Mouse (Mus musculus) hindbrain, embryonic 15.5 days (tissue): ENCODE data around the gene Gm815. TPM values are rescaled to one million over a fixed set of nuclear protein-coding genes. Genes with fewer than 3 reads are reported as not detected.

Experiments
- ATAC-seq: fragments of 200-750 bp; cut with Nextera tagmentation; 2 replicates; pipeline ENCODE4 v1.8.0; 2017; ENCODE audit warnings: low read depth, moderate number of reproducible peaks, moderate TSS enrichment; ENCODE audit not compliant: low FRiP score
- H3K27ac ChIP-seq: fragments of 300-500 bp; sonication (generic); replicated peaks from 2 replicates; pipeline ENCODE4 v1.5.1; 2015; ENCODE audit warnings: mild to moderate bottlenecking, inconsistent platforms
- H3K27me3 ChIP-seq: fragments of 300-500 bp; sonication (generic); 2 replicates; pipeline ENCODE4 v1.6.1; 2015; ENCODE audit warnings: control low read depth, inconsistent platforms
- H3K36me3 ChIP-seq: fragments of 300-500 bp; sonication (generic); 2 replicates; pipeline ENCODE4 v1.6.1; 2015; ENCODE audit warnings: control low read depth, inconsistent platforms
- H3K4me1 ChIP-seq: fragments of 300-500 bp; sonication (generic); replicated peaks from 2 replicates; pipeline ENCODE4 v1.6.1; 2015; ENCODE audit warnings: control low read depth, inconsistent platforms
- H3K4me2 ChIP-seq: fragments of 300-500 bp; sonication (generic); 2 replicates; pipeline ENCODE4 v1.6.1; 2015; ENCODE audit warnings: moderate library complexity, mild to moderate bottlenecking, inconsistent platforms
- H3K4me3 ChIP-seq: fragments of 300-500 bp; sonication (generic); 2 replicates; pipeline ENCODE4 v1.5.1; 2015; ENCODE audit warnings: mild to moderate bottlenecking, inconsistent platforms
- H3K9ac ChIP-seq: fragments of 300-500 bp; sonication (generic); 2 replicates; pipeline ENCODE4 v1.6.1; 2015; ENCODE audit warnings: inconsistent platforms
- H3K9me3 ChIP-seq: fragments of 300-500 bp; sonication (generic); 2 replicates; pipeline ENCODE4 v1.6.1; 2016; ENCODE audit warnings: control low read depth, inconsistent platforms
- WGBS: fragments of 180-500 bp; shearing (Covaris S2); methylation state at CpG from one replicate; pipeline ENCODE4 v1.1.7; 2015; 5-methylcytosine and 5-hydroxymethylcytosine counted together
- polyA plus RNA-seq: library from polyadenylated mRNA; unstranded; fragments of >200 nt; fragmentation: Nextera tagmentation; extraction: Ambion mirVana; gene quantifications from 2 replicates; pipeline ENCODE4 v1.2.1, GENCODE M21; 2015

Gm815 gene
- polyA plus RNA-seq, 1 experiment from 2014 or later = not detected

GRCm38 (mm10) chr19:26881866-26882427, 3.7 kb upstream of the Gm815 start:
- Histone ChIP-seq H3K4me2 (no peak overlapping the region), H3K27ac (no peak overlapping the region), H3K9ac (no peak overlapping the region), H3K36me3 (no peaks in the 10 kb centered on the region), H3K9me3 (no peaks in the 10 kb centered on the region), H3K4me3 (no peak overlapping the region), H3K27me3 (no peaks in the 10 kb centered on the region), H3K4me1 (peaks cover 6% of the 10 kb centered on the region)
- 87% methylated on average over 10 of the region's 10 CpGs for WGBS
- no peak for ATAC-seq

- H3K4me3 ChIP-seq = no peak overlapping the region
- 45% methylated on average over 9 of the region's 9 CpGs for whole genome bisulfite sequencing
- peak; percentile 73 for ATAC-seq
- H3K9me3 ChIP-seq = no peaks in the 10 kb centered on the region
- H3K9ac ChIP-seq = no peak overlapping the region
- H3K4me1 ChIP-seq = 0 out of 2 replicates have a peak, but pooled peaks cover 6% of the 10 kb centered on the region
- H3K27me3 ChIP-seq = no peaks in the 10 kb centered on the region
- H3K4me2 ChIP-seq = no peak overlapping the region
- H3K36me3 ChIP-seq = no peaks in the 10 kb centered on the region
- H3K27ac ChIP-seq = peak overlapping the region; percentile 50
Observed at GRCm38 (mm10) chr19:26888171-26888570, 2.5 kb downstream of the Gm815 start.

DNA sequence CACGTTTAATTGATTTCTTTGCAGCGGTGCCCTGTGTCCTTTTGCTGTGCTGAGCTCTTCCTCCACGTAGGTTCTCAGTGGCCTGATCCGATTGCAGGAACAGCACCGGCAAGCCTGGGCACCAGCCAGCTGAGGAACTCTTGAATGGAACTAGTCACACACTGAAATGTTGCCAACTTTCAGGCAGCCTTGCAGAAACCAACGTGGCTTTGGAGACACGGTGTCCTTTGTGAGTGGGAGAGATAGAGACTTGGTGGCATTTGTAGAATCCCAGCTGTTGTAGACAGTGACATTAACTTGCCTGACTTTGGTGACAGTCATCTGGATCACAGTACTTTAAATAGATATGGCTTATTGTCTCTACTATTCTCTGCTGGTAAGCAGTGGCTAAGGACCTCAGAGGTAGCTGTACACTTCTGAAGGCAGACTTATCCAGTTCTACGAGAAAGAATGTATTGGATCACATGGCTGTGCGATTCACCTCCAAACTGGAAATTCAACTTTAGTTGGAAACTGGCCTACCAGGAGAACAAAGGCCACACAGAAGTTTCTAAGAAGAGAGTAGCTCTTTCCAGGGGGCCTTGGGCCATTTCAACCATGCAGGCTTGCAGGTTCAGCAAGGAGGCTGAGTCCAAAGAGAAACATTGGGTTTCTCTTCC, 5.8 kb downstream of the Gm815 start:
- no peaks in the 10 kb centered on the region for H3K9me3 ChIP-seq
- H3K36me3 ChIP-seq = no peaks in the 10 kb centered on the region
- no peak overlapping the region for H3K9ac ChIP-seq
- H3K27me3 ChIP-seq = no peaks in the 10 kb centered on the region
- 70% methylated on average over 9 of the region's 9 CpGs for WGBS
- no peak overlapping the region for H3K27ac ChIP-seq
- ATAC-seq = no peak
- no peak overlapping the region for H3K4me3 ChIP-seq
- H3K4me1 ChIP-seq = 0 out of 2 replicates have a peak, but pooled peaks cover 6% of the 10 kb centered on the region
- no peak overlapping the region for H3K4me2 ChIP-seq

DNA sequence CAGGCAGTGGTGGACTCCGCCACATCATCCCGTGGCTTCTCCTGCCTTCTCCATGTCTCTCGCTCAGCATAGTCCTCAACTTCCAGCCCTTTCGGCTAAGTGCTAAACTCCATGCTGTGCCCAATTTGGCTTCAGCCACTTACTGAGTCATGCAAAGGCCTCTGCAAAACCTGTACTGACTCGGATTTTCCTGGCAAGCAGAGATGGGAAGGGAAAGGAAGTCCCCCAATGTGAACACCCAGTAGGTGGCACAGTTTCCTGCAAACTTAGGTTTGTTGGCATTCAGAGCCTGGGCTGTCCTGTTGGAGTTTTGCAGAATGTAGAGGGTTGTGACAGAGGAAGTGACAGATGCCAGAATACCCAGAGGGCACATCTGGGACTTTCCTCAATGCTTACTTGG, 7.2 kb downstream of the Gm815 start:
- Histone ChIP-seq H3K4me1 (0 out of 2 replicates have a peak, but pooled peaks cover 6% of the 10 kb centered on the region), H3K9me3 (no peaks in the 10 kb centered on the region), H3K4me2 (no peak overlapping the region), H3K27ac (no peak overlapping the region), H3K36me3 (no peaks in the 10 kb centered on the region), H3K27me3 (no peaks in the 10 kb centered on the region), H3K4me3 (no peak overlapping the region), H3K9ac (no peak overlapping the region)
- 71% methylated on average over 5 of the region's 5 CpGs for WGBS
- ATAC-seq = no peak

DNA sequence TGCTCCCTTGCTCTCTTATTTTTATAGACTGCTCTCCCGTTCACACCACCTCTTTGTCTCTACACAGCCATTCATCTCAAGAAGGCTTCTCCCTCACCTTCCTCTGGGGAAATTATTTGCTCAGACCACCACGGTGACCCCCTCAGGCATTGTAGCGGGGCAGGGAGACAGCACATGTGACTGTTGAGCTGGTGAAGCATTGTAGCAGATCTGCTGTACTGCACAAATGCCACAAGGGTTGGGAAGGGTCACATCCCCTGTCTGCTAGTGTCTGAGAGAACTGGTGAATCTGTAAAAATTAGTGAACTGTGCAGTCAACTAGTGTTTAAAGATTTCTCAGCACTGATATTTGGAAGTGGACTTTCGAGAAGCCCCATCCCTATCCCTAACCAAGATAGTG, 16.5 kb downstream of the Gm815 start:
- no peak overlapping the region for H3K4me3 ChIP-seq
- no peaks in the 10 kb centered on the region for H3K9me3 ChIP-seq
- H3K36me3 ChIP-seq = no peaks in the 10 kb centered on the region
- no peaks in the 10 kb centered on the region for H3K27me3 ChIP-seq
- H3K4me1 ChIP-seq = peaks cover 3% of the 10 kb centered on the region; the same call in 1 of the 2 replicates
- H3K9ac ChIP-seq = no peak overlapping the region
- H3K27ac ChIP-seq = no peak overlapping the region
- no peak for ATAC-seq
- H3K4me2 ChIP-seq = no peak overlapping the region
- WGBS = 56% methylated on average over 4 of the region's 4 CpGs

DNA sequence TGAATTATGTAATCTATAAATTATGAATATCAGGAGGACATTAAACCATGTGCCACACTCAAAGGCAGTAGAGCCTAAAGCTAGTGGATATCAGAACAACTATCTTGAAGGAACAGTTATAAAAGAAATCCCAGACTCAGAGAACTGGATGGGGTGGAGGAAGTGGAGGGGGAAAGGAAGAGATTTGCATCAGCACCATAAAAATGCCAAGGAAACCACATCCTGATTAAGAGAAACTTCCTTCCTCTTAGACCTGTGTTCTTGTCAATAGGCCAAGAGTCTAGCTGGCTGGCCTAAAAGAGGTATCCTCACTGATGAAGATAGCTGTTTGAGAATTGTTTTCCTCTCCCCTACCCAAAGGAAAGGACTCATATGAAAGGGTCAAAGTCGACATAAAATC, 28.6 kb downstream of the Gm815 start:
- no peak overlapping the region for H3K4me3 ChIP-seq
- no peak overlapping the region for H3K27ac ChIP-seq
- H3K9me3 ChIP-seq = no peaks in the 10 kb centered on the region
- no peak for ATAC-seq
- 76% methylated on average over 1 of the region's 1 CpGs for WGBS
- no peaks in the 10 kb centered on the region for H3K4me1 ChIP-seq
- no peak overlapping the region for H3K9ac ChIP-seq
- no peaks in the 10 kb centered on the region for H3K27me3 ChIP-seq
- H3K36me3 ChIP-seq = no peaks in the 10 kb centered on the region
- no peak overlapping the region for H3K4me2 ChIP-seq

DNA sequence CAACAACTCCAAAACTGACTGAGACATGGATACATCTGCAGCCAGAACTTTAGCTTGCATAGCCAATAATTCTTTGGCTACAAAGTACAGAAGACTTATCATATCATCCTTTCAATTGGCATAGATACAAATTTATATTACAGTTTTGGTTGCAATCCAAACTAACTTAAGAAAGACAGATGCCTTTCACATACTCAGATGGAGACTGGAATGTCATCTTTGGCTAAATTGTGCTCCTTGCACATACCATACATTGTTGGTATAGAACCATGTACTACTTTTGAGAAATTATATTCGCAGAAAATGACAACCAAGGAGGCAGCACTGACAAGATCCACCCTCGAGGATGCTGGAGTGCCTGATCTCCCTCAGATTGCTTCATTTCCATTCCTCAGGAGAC, 35.1 kb downstream of the Gm815 start:
- WGBS = 74% methylated on average over 2 of the region's 2 CpGs
- H3K4me2 ChIP-seq = no peak overlapping the region
- no peak for ATAC-seq

GRCm38 (mm10) chr19:26930295-26931283, 44.9 kb downstream of the Gm815 start:
- H3K4me2 ChIP-seq = no peak overlapping the region
- no peak overlapping the region for H3K27ac ChIP-seq
- H3K36me3 ChIP-seq = no peaks in the 10 kb centered on the region
- H3K9me3 ChIP-seq = no peaks in the 10 kb centered on the region
- ATAC-seq = peak; percentile 63; the same call in 1 of the 2 replicates
- no peaks in the 10 kb centered on the region for H3K4me1 ChIP-seq
- H3K9ac ChIP-seq = no peak overlapping the region
- H3K4me3 ChIP-seq = no peak overlapping the region
- no peaks in the 10 kb centered on the region for H3K27me3 ChIP-seq
- 44% methylated on average over 6 of the region's 6 CpGs for WGBS

More for the DNA sequence above, 35.1 kb downstream of the Gm815 start:
- Histone ChIP-seq H3K27ac (no peak overlapping the region), H3K27me3 (no peaks in the 10 kb centered on the region), H3K9me3 (no peaks in the 10 kb centered on the region), H3K9ac (no peak overlapping the region), H3K36me3 (no peaks in the 10 kb centered on the region), H3K4me1 (no peaks in the 10 kb centered on the region), H3K4me3 (no peak overlapping the region)

GRCm38 (mm10) chr19:26934186-26934585, 48.5 kb downstream of the Gm815 start:
- Histone ChIP-seq H3K9ac (no peak overlapping the region), H3K36me3 (no peaks in the 10 kb centered on the region), H3K4me3 (no peak overlapping the region), H3K4me1 (peaks cover 3% of the 10 kb centered on the region; the same call in 1 of the 2 replicates), H3K9me3 (no peaks in the 10 kb centered on the region), H3K27ac (no peak overlapping the region), H3K27me3 (no peaks in the 10 kb centered on the region), H3K4me2 (no peak overlapping the region)
- no peak for ATAC-seq
- 69% methylated on average over 2 of the region's 2 CpGs for WGBS
